Mouse (Mus musculus) limb, embryonic 14.5 days (tissue): Measurements from ENCODE around the gene Gm44511. TPM values are rescaled to one million over a fixed set of nuclear protein-coding genes. Genes with fewer than 3 reads are reported as not detected.

ENCODE experiments used
- ATAC-seq: fragments of 200-750 bp; cut with Nextera tagmentation; 2 replicates; pipeline ENCODE4 v1.8.0; 2017; ENCODE audit warnings: low read depth, moderate number of reproducible peaks, moderate TSS enrichment; ENCODE audit not compliant: low FRiP score
- DNase-seq: peaks from one replicate; pipeline ENCODE4 v3.0.0-alpha.2; 2015; ENCODE audit warnings: low spot score
- H3K27ac ChIP-seq: fragments of 300-500 bp; sonication (generic); replicated peaks from 2 replicates; pipeline ENCODE4 v1.5.1; 2014; ENCODE audit warnings: low read depth, mild to moderate bottlenecking, low read length, moderate library complexity, mixed read lengths
- H3K27me3 ChIP-seq: fragments of 300-500 bp; sonication (generic); 2 replicates; pipeline ENCODE4 v1.6.1; 2014; ENCODE audit warnings: low read length, mixed read lengths; ENCODE audit not compliant: control insufficient read depth, insufficient read depth
- H3K36me3 ChIP-seq: fragments of 300-500 bp; sonication (generic); 2 replicates; pipeline ENCODE4 v1.6.1; 2014; ENCODE audit warnings: mild to moderate bottlenecking, low read length, moderate library complexity, mixed read lengths; ENCODE audit not compliant: control insufficient read depth, insufficient read depth
- H3K4me1 ChIP-seq: fragments of 300-500 bp; sonication (generic); 2 replicates; pipeline ENCODE4 v1.6.1; 2014; ENCODE audit warnings: antibody characterized with exemption, low read length, mixed read lengths; ENCODE audit not compliant: control insufficient read depth, insufficient read depth
- H3K4me2 ChIP-seq: fragments of 300-500 bp; sonication (generic); replicated peaks from 2 replicates; pipeline ENCODE4 v1.6.1; 2014; ENCODE audit warnings: low read depth, mild to moderate bottlenecking, low read length, moderate library complexity; ENCODE audit not compliant: severe bottlenecking
- H3K4me3 ChIP-seq: fragments of 300-500 bp; sonication (generic); replicated peaks from 2 replicates; pipeline ENCODE4 v1.5.1; 2014; ENCODE audit warnings: low read length
- H3K9ac ChIP-seq: fragments of 300-500 bp; sonication (generic); 2 replicates; pipeline ENCODE4 v1.6.1; 2014; ENCODE audit warnings: mild to moderate bottlenecking, low read depth, low read length, moderate library complexity; ENCODE audit not compliant: severe bottlenecking
- H3K9me3 ChIP-seq: fragments of 300-500 bp; sonication (generic); 2 replicates; pipeline ENCODE4 v1.6.1; 2016; ENCODE audit warnings: low read length; ENCODE audit not compliant: control insufficient read depth
- POLR2A ChIP-seq: fragments of 200-500 bp; IDR thresholded peaks from 2 replicates; pipeline ENCODE4 v1.8.0; 2012; ENCODE audit warnings: inconsistent platforms, mild to moderate bottlenecking, moderate library complexity, borderline replicate concordance; ENCODE audit not compliant: insufficient read depth, insufficient read length; ENCODE audit errors: extremely low read depth
- WGBS: fragments of 180-500 bp; shearing (Covaris S2); extraction: QIAGEN DNeasy Blood & Tissue Kit; methylation state at CpG from one replicate; pipeline ENCODE4 v1.1.7; 2014; 5-methylcytosine and 5-hydroxymethylcytosine counted together
- polyA plus RNA-seq, 2 experiments: library from polyadenylated mRNA; depleted of rRNA in 1 of 2; stranded (reverse) in 1 of 2; unstranded in 1 of 2; fragments of >200 nt; fragmentation: Nextera tagmentation in 1 of 2; extraction: Ambion mirVana in 1 of 2; gene quantifications; 2 replicates each; pipeline versions ENCODE4 v1.2.1 to v1.2.3; 2012 to 2014

Gm44511 gene
- polyA plus RNA-seq, 2 experiments, result not detected

GRCm38 (mm10) chr6:128855477-128855876, 29.4 kb upstream of the Gm44511 start:
- Histone ChIP-seq H3K36me3 (no peaks in the 10 kb centered on the region), H3K27ac (no peak overlapping the region), H3K27me3 (no peaks in the 10 kb centered on the region), H3K4me3 (no peak overlapping the region), H3K4me2 (no peak overlapping the region), H3K4me1 (no peaks in the 10 kb centered on the region), H3K9ac (no peak overlapping the region), H3K9me3 (no peaks in the 10 kb centered on the region)
- no peak for ATAC-seq
- DNase-seq, result no peak
- TF ChIP-seq POLR2A, result no peak
- 70% methylated on average over 1 of the region's 1 CpGs for WGBS

- DNase-seq (no peak), ATAC-seq (no peak)
- H3K27ac ChIP-seq, result no peak overlapping the region
- H3K9ac ChIP-seq, result no peak overlapping the region
- H3K4me2 ChIP-seq, result no peak overlapping the region
- 97% methylated on average over 3 of the region's 3 CpGs for WGBS
- H3K27me3 ChIP-seq, result no peaks in the 10 kb centered on the region
- H3K9me3 ChIP-seq, result no peaks in the 10 kb centered on the region
- H3K4me3 ChIP-seq, result no peak overlapping the region
- H3K4me1 ChIP-seq, result no peaks in the 10 kb centered on the region
- TF ChIP-seq POLR2A, result no peak
- H3K36me3 ChIP-seq, result no peaks in the 10 kb centered on the region
These were observed 28.8 kb upstream of the Gm44511 start for GRCm38 (mm10) chr6:128854895-128855294.

GRCm38 (mm10) chr6:128854024-128854820, 28.1 kb upstream of the Gm44511 start:
- H3K4me1 ChIP-seq, result no peaks in the 10 kb centered on the region
- 50% methylated on average over 12 of the region's 12 CpGs for WGBS
- no peak overlapping the region for H3K4me3 ChIP-seq
- no peaks in the 10 kb centered on the region for H3K36me3 ChIP-seq
- no peak for TF ChIP-seq POLR2A
- H3K27ac ChIP-seq, result no peak overlapping the region
- ATAC-seq (peak; percentile 47; the same call in 1 of the 2 replicates), DNase-seq (peak; percentile 74)
- H3K4me2 ChIP-seq, result no peak overlapping the region; the same call in 1 of the 2 replicates
- no peaks in the 10 kb centered on the region for H3K27me3 ChIP-seq
- no peaks in the 10 kb centered on the region for H3K9me3 ChIP-seq
- H3K9ac ChIP-seq, result 0 out of 2 replicates have a peak overlapping the region, but pooled peaks have one; percentile 0

GRCm38 (mm10) chr6:128852766-128853165, 26.7 kb upstream of the Gm44511 start:
- DNase-seq, result no peak
- H3K4me3 ChIP-seq, result no peak overlapping the region
- WGBS, result 90% methylated on average over 3 of the region's 3 CpGs

GRCm38 (mm10) chr6:128851151-128851550, 25.0 kb upstream of the Gm44511 start:
- no peaks in the 10 kb centered on the region for H3K36me3 ChIP-seq
- WGBS, result 69% methylated on average over 2 of the region's 2 CpGs
- no peak for ATAC-seq
- H3K9ac ChIP-seq, result no peak overlapping the region
- H3K27me3 ChIP-seq, result no peaks in the 10 kb centered on the region
- H3K9me3 ChIP-seq, result no peaks in the 10 kb centered on the region
- no peaks in the 10 kb centered on the region for H3K4me1 ChIP-seq
- H3K27ac ChIP-seq, result no peak overlapping the region
- TF ChIP-seq POLR2A, result no peak
- DNase-seq, result no peak
- H3K4me2 ChIP-seq, result no peak overlapping the region
- no peak overlapping the region for H3K4me3 ChIP-seq

More at GRCm38 (mm10) chr6:128852766-128853165, 26.7 kb upstream of the Gm44511 start:
- Histone ChIP-seq H3K27ac (no peak overlapping the region), H3K9ac (no peak overlapping the region), H3K27me3 (no peaks in the 10 kb centered on the region), H3K4me1 (no peaks in the 10 kb centered on the region), H3K36me3 (no peaks in the 10 kb centered on the region), H3K9me3 (no peaks in the 10 kb centered on the region), H3K4me2 (no peak overlapping the region)
- TF ChIP-seq POLR2A, result no peak
- no peak for ATAC-seq
